Mouse (Mus musculus) left cerebral cortex, postnatal 14 days (tissue): Measurements from ENCODE around the gene Tmcc2. TPM values are rescaled to one million over a fixed set of nuclear protein-coding genes. Genes with fewer than 3 reads are reported as not detected.
A peak's percentile ranks its signal among the peaks of the same experiment; 100 is the strongest.

Source experiments
- DNase-seq, 2 experiments: peaks; one replicate each; pipeline ENCODE4 v3.0.0; 2021 to 2022; ENCODE audit warnings: low spot score in 2 of 2, mixed read lengths in 1 of 2
- intact Hi-C: fragments of 180-260 bp; cut with DNase I; formaldehyde crosslinking; loops from one replicate; pipeline ENCODE4 v1.15.1; 2025
- long read RNA-seq, 2 experiments: library from polyadenylated mRNA; stranded (forward); transcript quantifications; one replicate each; pipeline ENCODE4 v2.0.0; 2021
- total RNA-seq, 2 experiments: library from RNA; stranded (reverse); gene quantifications; 2 replicates each; pipeline ENCODE4 v1.2.3; 2021

Tmcc2 gene
- total RNA-seq, result 100 to 1,000 TPM; 128 to 132 TPM
- long read RNA-seq, experiment 1, transcript Tmcc2-203 (5 exons, 3,514 nt), result minor isoform, 9 of 132 reads
- long read RNA-seq, experiment 1, transcript Tmcc2-201 (5 exons, 3,410 nt), result major isoform, 79 of 132 reads
- long read RNA-seq, experiment 1, partial matches to known transcripts, result 29 of 132 reads
- long read RNA-seq, experiment 1, other reads (novel, unspliced or antisense), result 15 of 132 reads
- long read RNA-seq, experiment 2, transcript Tmcc2-201 (5 exons, 3,410 nt), result major isoform, 93 of 146 reads
- long read RNA-seq, experiment 2, transcript Tmcc2-203 (5 exons, 3,514 nt), result minor isoform, 7 of 146 reads
- long read RNA-seq, experiment 2, partial matches to known transcripts, result 38 of 146 reads
- long read RNA-seq, experiment 2, other reads (novel, unspliced or antisense), result 8 of 146 reads

- intact Hi-C loops, result no loop called here
- no peak for DNase-seq
Observed at GRCm38 (mm10) chr1:132390691-132391579, at the start of gene Tmcc2. Gene Tmcc2 (minus strand): TSS chr1:132391281.

- no peak for DNase-seq
- intact Hi-C loops, result no loop called here
Observed at GRCm38 (mm10) chr1:132437389-132437788, 46.3 kb upstream of the Tmcc2 start.

GRCm38 (mm10) chr1:132436960-132437359, 45.9 kb upstream of the Tmcc2 start:
- DNase-seq, result no peak
- intact Hi-C loops, result no loop called here

- DNase-seq, result no peak
- intact Hi-C loops, result no loop called here
Observed at GRCm38 (mm10) chr1:132436320-132436958, 45.4 kb upstream of the Tmcc2 start.

GRCm38 (mm10) chr1:132434032-132434431, 43.0 kb upstream of the Tmcc2 start:
- DNase-seq, result no peak
- intact Hi-C loops, result no loop called here

- DNase-seq, result no peak
- intact Hi-C loops, result no loop called here
Observed at GRCm38 (mm10) chr1:132433349-132433748, 42.3 kb upstream of the Tmcc2 start.

GRCm38 (mm10) chr1:132431716-132432115, 40.6 kb upstream of the Tmcc2 start:
- intact Hi-C loops, result no loop called here
- DNase-seq, result peak; percentile 33 to 35

GRCm38 (mm10) chr1:132430818-132431217, 39.7 kb upstream of the Tmcc2 start:
- intact Hi-C loops, result no loop called here
- peak in 1 of 2 experiments; percentile 29 for DNase-seq

- intact Hi-C loops, result loop anchor here (5.0 kb wide), 1 partner anchor 53 kb away; no protein-coding TSS in a partner anchor
- no peak for DNase-seq
Observed at GRCm38 (mm10) chr1:132425600-132425999, 34.5 kb upstream of the Tmcc2 start.

- intact Hi-C loops, result no loop called here
- no peak for DNase-seq
Observed at GRCm38 (mm10) chr1:132422912-132423696, 32.0 kb upstream of the Tmcc2 start.

- intact Hi-C loops, result no loop called here
- DNase-seq, result no peak
Observed at GRCm38 (mm10) chr1:132420662-132421061, 29.6 kb upstream of the Tmcc2 start.

GRCm38 (mm10) chr1:132420206-132420605, 29.1 kb upstream of the Tmcc2 start:
- DNase-seq, result no peak
- intact Hi-C loops, result no loop called here

- DNase-seq, result peak; percentile 90 to 93
- intact Hi-C loops, result no loop called here
Observed at GRCm38 (mm10) chr1:132417319-132418251, 26.5 kb upstream of the Tmcc2 start, which contains the start of gene Dstyk. Gene Dstyk (plus strand): TSS chr1:132417555.

GRCm38 (mm10) chr1:132416943-132417290, 25.8 kb upstream of the Tmcc2 start:
- intact Hi-C loops, result no loop called here
- no peak for DNase-seq

- intact Hi-C loops, result no loop called here
- no peak for DNase-seq
Observed at GRCm38 (mm10) chr1:132416244-132416942, 25.3 kb upstream of the Tmcc2 start.

- intact Hi-C loops, result no loop called here
- DNase-seq, result no peak
Observed at GRCm38 (mm10) chr1:132410657-132411056, 19.6 kb upstream of the Tmcc2 start.

- DNase-seq, result no peak
- intact Hi-C loops, result no loop called here
Observed at GRCm38 (mm10) chr1:132401843-132402242, 10.8 kb upstream of the Tmcc2 start.

- no peak for DNase-seq
- intact Hi-C loops, result no loop called here
Observed at GRCm38 (mm10) chr1:132400538-132400937, 9.5 kb upstream of the Tmcc2 start.
